Mouse (Mus musculus) heart, embryonic 11.5 days (tissue): ENCODE measurements at regions not wholly inside any gene's neighbourhood (a gene's known extent, or its start where the extent isn't known, plus 50 kb on each side); places are given as distances from the start of the nearest gene placed in this dataset.

Experiments
- ATAC-seq: fragments of 200-750 bp; cut with Nextera tagmentation; replicated peaks from 2 replicates; pipeline ENCODE4 v1.8.0; 2017; ENCODE audit warnings: moderate library complexity; ENCODE audit not compliant: insufficient number of reproducible peaks, low FRiP score, low TSS enrichment
- H3K27ac ChIP-seq: fragments of 300-500 bp; sonication (generic); 2 replicates; pipeline ENCODE4 v1.5.1; 2014; ENCODE audit warnings: mild to moderate bottlenecking, low read depth, low read length
- H3K27me3 ChIP-seq: fragments of 300-500 bp; sonication (generic); 2 replicates; pipeline ENCODE4 v1.6.1; 2014; ENCODE audit warnings: mild to moderate bottlenecking, low read length, mixed read lengths; ENCODE audit not compliant: control insufficient read depth, insufficient read depth
- H3K36me3 ChIP-seq: fragments of 300-500 bp; sonication (generic); 2 replicates; pipeline ENCODE4 v1.6.1; 2014; ENCODE audit warnings: mild to moderate bottlenecking, low read length, moderate library complexity, mixed read lengths; ENCODE audit not compliant: control insufficient read depth, insufficient read depth
- H3K4me1 ChIP-seq: fragments of 300-500 bp; sonication (generic); 2 replicates; pipeline ENCODE4 v1.6.1; 2014; ENCODE audit warnings: low read length; ENCODE audit not compliant: control insufficient read depth, insufficient read depth
- H3K4me2 ChIP-seq: fragments of 300-500 bp; sonication (generic); 2 replicates; pipeline ENCODE4 v1.6.1; 2014; ENCODE audit warnings: mild to moderate bottlenecking, moderate library complexity
- H3K4me3 ChIP-seq: fragments of 300-500 bp; sonication (generic); 2 replicates; pipeline ENCODE4 v1.5.1; 2014; ENCODE audit warnings: low read depth, low read length
- H3K9ac ChIP-seq: fragments of 300-500 bp; sonication (generic); 2 replicates; pipeline ENCODE4 v1.6.1; 2014; ENCODE audit warnings: mild to moderate bottlenecking, low read depth, low read length, moderate library complexity
- H3K9me3 ChIP-seq: fragments of 300-500 bp; sonication (generic); replicated peaks from 2 replicates; pipeline ENCODE4 v1.6.1; 2016; ENCODE audit warnings: low read length; ENCODE audit not compliant: control insufficient read depth
- WGBS: fragments of 180-500 bp; shearing (Covaris S2); extraction: QIAGEN DNeasy Blood & Tissue Kit; methylation state at CpG from one replicate; pipeline ENCODE4 v1.1.7; 2014; ENCODE audit not compliant: insufficient replicate concordance; 5-methylcytosine and 5-hydroxymethylcytosine counted together

- Histone ChIP-seq H3K27me3 (no peaks in the 10 kb centered on the region), H3K36me3 (no peaks in the 10 kb centered on the region), H3K4me2 (no peak overlapping the region), H3K9me3 (no peaks in the 10 kb centered on the region), H3K4me3 (no peak overlapping the region), H3K4me1 (peaks cover 4% of the 10 kb centered on the region), H3K27ac (no peak overlapping the region), H3K9ac (no peak overlapping the region)
- 80% methylated on average over 19 of the region's 19 CpGs for WGBS
- ATAC-seq = no peak
These were observed 160.2 kb upstream of the Nfe2l3 start for GRCm38 (mm10) chr6:51272136-51272736.

GRCm38 (mm10) chr6:51279491-51279890 is 153.0 kb upstream of the Nfe2l3 start:
- Histone ChIP-seq H3K27me3 (no peaks in the 10 kb centered on the region), H3K4me2 (no peak overlapping the region), H3K4me3 (no peak overlapping the region), H3K9me3 (no peaks in the 10 kb centered on the region), H3K27ac (no peak overlapping the region), H3K36me3 (no peaks in the 10 kb centered on the region), H3K4me1 (peaks cover 6% of the 10 kb centered on the region), H3K9ac (no peak overlapping the region)
- WGBS = 76% methylated on average over 10 of the region's 10 CpGs
- no peak for ATAC-seq

- WGBS = 60% methylated on average over 7 of the region's 7 CpGs
- Histone ChIP-seq H3K27me3 (no peaks in the 10 kb centered on the region), H3K27ac (no peak overlapping the region), H3K4me3 (no peak overlapping the region), H3K9me3 (no peaks in the 10 kb centered on the region), H3K4me1 (peaks cover 9% of the 10 kb centered on the region), H3K4me2 (no peak overlapping the region), H3K36me3 (no peaks in the 10 kb centered on the region), H3K9ac (no peak overlapping the region)
- ATAC-seq = no peak
These were observed 152.2 kb upstream of the Nfe2l3 start for GRCm38 (mm10) chr6:51280231-51280630.

- H3K4me1 ChIP-seq = peaks cover 16% of the 10 kb centered on the region
- no peak overlapping the region for H3K27ac ChIP-seq
- H3K36me3 ChIP-seq = no peaks in the 10 kb centered on the region
- H3K4me3 ChIP-seq = no peak overlapping the region
- no peaks in the 10 kb centered on the region for H3K27me3 ChIP-seq
- H3K4me2 ChIP-seq = no peak overlapping the region
- no peak for ATAC-seq
- H3K9ac ChIP-seq = no peak overlapping the region
- H3K9me3 ChIP-seq = no peaks in the 10 kb centered on the region
- WGBS = 57% methylated on average over 11 of the region's 11 CpGs
These were observed 148.4 kb upstream of the Nfe2l3 start for GRCm38 (mm10) chr6:51283916-51284706.

- WGBS = 79% methylated on average over 9 of the region's 9 CpGs
- no peaks in the 10 kb centered on the region for H3K27me3 ChIP-seq
- H3K4me2 ChIP-seq = no peak overlapping the region
- no peaks in the 10 kb centered on the region for H3K36me3 ChIP-seq
- H3K27ac ChIP-seq = no peak overlapping the region
- peaks cover 16% of the 10 kb centered on the region for H3K4me1 ChIP-seq
- no peak overlapping the region for H3K4me3 ChIP-seq
- H3K9ac ChIP-seq = no peak overlapping the region
- no peaks in the 10 kb centered on the region for H3K9me3 ChIP-seq
- no peak for ATAC-seq
These were observed 147.6 kb upstream of the Nfe2l3 start for GRCm38 (mm10) chr6:51284881-51285280.

GRCm38 (mm10) chr6:51286836-51287235 is 145.6 kb upstream of the Nfe2l3 start:
- WGBS = 89% methylated on average over 2 of the region's 2 CpGs
- H3K4me2 ChIP-seq = no peak overlapping the region
- H3K36me3 ChIP-seq = no peaks in the 10 kb centered on the region
- no peak for ATAC-seq
- no peaks in the 10 kb centered on the region for H3K27me3 ChIP-seq
- peaks cover 16% of the 10 kb centered on the region for H3K4me1 ChIP-seq
- no peak overlapping the region for H3K4me3 ChIP-seq
- H3K9ac ChIP-seq = no peak overlapping the region
- no peaks in the 10 kb centered on the region for H3K9me3 ChIP-seq
- H3K27ac ChIP-seq = no peak overlapping the region

DNA sequence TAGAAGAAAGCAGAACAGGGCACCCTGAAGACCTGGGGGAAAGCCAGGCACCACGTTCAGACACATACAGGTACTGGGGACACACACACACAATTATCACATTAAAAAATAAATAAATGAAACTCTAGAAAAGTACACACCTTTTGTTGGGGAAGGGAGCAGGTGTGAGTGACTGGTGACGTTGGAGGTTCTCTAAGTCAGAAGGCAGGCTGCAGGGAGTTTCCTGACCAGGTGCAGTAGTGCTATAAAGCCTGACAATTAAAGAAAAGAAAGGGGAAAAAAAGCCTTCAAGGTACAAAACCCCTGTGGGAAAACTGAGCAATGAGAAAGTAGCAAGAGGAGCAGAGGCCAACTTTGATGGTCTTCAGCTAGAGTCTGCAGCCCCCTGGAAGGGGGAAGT is 145.1 kb upstream of the Nfe2l3 start:
- Histone ChIP-seq H3K9ac (no peak overlapping the region), H3K36me3 (no peaks in the 10 kb centered on the region), H3K9me3 (no peaks in the 10 kb centered on the region), H3K4me3 (no peak overlapping the region), H3K4me2 (no peak overlapping the region), H3K27ac (no peak overlapping the region), H3K27me3 (no peaks in the 10 kb centered on the region), H3K4me1 (peaks cover 16% of the 10 kb centered on the region)
- 62% methylated on average over 2 of the region's 2 CpGs for WGBS
- ATAC-seq = no peak

DNA sequence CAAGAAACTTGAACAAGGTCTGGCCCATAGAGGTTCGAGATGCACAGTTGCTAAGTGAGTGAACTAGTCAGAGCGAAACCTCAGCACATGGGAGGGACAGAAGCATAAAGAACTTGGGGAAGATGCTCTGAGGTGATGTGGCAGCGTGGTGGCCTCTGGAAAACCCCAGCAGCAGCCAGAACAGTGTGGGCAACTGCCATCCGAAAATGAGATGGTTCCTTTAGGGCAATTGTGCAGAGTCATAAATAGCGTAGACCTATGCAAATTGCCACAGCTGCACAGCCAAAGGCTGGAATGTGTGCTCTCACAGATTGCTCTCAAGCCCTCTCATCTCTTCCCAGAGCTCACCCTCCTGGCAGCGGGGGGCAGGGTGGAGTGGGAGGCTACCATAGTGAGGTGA is 144.7 kb upstream of the Nfe2l3 start:
- Histone ChIP-seq H3K36me3 (no peaks in the 10 kb centered on the region), H3K4me1 (peaks cover 16% of the 10 kb centered on the region), H3K27ac (no peak overlapping the region), H3K4me3 (no peak overlapping the region), H3K9ac (no peak overlapping the region), H3K4me2 (no peak overlapping the region), H3K27me3 (no peaks in the 10 kb centered on the region), H3K9me3 (no peaks in the 10 kb centered on the region)
- ATAC-seq = no peak
- 58% methylated on average over 6 of the region's 6 CpGs for WGBS
